Mouse (Mus musculus): ENCODE measurements around the gene Pdcd11. TPM values are rescaled to one million over a fixed set of nuclear protein-coding genes. Genes with fewer than 3 reads are reported as not detected.
A peak's percentile ranks its signal among the peaks of the same experiment; 100 is the strongest.

The Pdcd11 gene
- 10 to 100 TPM in 1 of 2 experiments, 1 to 10 TPM in 1; 8.4 to 11.8 TPM for total RNA-seq (2021)
- long read RNA-seq, experiment 1, full-length matches to known transcripts: 1 of 10 reads
- long read RNA-seq, experiment 1, partial matches to known transcripts: 4 of 10 reads
- long read RNA-seq, experiment 1, other reads (novel, unspliced or antisense): 5 of 10 reads
- long read RNA-seq, experiment 2, full-length matches to known transcripts: 4 of 10 reads
- long read RNA-seq, experiment 2, partial matches to known transcripts: 4 of 10 reads
- long read RNA-seq, experiment 2, other reads (novel, unspliced or antisense): 2 of 10 reads

DNA sequence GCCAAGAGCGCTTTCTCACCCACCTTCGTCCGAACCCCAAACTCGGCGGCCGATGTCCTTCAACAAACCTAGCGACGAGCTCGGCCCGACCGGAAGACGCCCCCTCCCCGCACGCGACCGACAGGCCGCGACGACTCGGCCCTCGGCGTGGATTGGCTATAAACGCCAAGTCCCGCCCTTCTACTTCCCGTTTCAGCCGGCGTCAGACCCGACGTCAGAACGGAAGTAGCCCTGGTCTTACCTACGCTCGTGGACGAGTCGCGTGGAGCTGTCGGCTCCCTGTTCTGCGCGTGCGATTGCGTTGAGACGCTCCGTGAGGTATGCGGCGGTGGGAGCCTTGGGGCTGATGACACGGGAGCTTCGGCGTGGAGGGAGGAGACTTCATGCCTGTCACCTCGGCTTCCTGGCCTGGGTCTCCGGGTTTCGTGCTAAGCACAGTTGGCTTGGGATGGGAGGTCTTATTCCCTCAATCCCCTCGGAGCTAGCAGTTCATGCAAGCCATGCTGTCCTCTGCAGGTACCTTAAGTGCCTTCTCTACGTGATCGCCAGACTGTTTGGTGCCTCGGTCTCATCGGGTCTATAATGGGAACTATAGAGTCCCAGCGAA is at the start of gene Pdcd11, which contains the start of gene Usmg5:
Pdcd11 (plus strand) TSS at position 219 of the 607 bp plus-strand sequence.
Usmg5 (minus strand) TSS at position 98 of the 607 bp plus-strand sequence.
- DNase-seq: peak; percentile 96

DNA sequence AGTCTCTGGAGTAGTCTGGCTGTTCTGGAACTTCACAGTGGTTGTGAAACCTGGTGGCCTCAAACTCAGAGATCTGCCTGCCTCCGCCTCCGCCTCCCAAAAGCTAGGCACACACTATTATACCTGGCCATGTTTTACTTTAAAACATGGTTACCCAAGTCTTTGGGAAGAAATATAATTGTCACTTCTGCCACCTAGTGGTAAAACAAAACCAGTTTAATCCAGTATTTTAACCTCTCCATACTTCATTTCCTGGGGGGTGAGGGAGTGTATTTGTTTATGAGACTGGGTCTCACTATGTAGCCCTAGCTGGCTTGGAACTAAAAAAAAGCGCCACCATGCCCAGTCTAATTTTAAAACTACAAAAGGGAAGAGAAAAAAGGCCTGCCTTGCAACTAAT is 47.0 kb upstream of the Pdcd11 start:
- DNase-seq: no peak

DNA sequence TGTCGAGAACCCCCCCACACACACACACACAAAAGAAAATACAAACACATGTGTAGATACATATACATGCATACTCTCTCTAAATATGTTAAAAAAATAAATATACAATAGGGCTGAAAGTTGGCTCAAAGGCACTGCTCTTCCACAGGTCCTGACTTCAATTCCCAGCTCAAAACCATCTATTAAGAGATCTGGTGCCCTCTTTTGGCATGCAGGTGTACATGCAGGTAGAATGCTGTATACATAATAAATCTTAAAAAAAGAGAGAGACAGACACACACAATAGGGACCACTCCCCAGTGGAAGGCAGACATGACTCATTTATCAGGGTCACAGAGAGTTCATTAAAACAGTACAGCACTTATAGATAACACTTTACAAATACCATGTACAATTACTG is 44.2 kb upstream of the Pdcd11 start:
- no peak for DNase-seq

DNA sequence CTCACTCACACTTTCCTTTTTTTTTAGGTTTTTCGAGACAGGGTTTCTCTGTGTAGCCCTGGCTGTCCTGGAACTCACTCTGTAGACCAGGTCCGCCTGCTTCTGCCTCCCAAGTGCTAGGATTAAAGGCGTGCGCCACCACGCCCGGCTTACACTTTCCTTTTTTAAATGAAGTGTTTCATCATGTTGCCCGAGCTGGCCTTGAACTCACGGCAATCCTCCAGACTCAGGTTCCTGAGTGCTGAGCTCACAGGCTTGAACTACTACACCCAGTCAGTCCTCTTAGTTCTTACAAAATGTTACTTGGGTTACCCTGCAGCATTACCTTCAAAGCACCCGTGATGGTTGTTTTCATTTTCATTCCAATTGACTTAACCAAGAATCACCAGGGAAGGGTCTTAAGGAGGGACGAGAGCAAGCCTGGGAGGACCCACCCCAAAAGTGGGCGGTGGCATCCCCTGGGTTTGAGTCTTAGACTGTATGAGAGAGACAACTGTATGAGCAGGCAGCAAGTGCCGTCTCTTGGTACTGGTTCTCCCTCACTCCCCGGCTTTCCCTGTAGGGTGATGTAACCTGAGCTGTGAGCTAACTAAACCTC is 43.2 kb upstream of the Pdcd11 start:
- no peak for DNase-seq

GRCm38 (mm10) chr19:47049061-47049460 is 41.5 kb upstream of the Pdcd11 start:
- no peak for DNase-seq

GRCm38 (mm10) chr19:47049840-47050239 is 40.7 kb upstream of the Pdcd11 start:
- no peak for DNase-seq

GRCm38 (mm10) chr19:47050271-47051032 is 40.1 kb upstream of the Pdcd11 start, which contains the start of gene Pcgf6:
TSS of gene Pcgf6 (minus strand) at chr19:47050906.
- peak; percentile 71 for DNase-seq

DNA sequence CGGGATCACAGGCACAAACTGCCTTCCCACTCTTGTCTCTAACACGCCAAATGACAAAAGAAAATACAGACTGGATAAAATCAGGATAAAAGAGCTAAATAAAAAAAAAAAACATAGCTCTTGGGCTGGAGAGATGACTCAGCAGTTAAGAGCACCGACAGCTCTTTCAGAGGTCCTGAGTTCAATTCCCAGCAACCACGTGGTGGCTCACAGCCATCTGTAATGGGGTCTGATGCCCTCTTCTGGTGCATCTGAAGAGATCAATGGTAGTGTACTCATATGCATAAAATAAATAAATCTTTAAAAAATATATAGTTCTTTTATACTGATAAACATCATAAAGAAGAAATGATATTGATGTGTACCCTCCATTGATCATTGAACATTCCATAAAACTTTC is 37.6 kb upstream of the Pdcd11 start:
- no peak for DNase-seq

DNA sequence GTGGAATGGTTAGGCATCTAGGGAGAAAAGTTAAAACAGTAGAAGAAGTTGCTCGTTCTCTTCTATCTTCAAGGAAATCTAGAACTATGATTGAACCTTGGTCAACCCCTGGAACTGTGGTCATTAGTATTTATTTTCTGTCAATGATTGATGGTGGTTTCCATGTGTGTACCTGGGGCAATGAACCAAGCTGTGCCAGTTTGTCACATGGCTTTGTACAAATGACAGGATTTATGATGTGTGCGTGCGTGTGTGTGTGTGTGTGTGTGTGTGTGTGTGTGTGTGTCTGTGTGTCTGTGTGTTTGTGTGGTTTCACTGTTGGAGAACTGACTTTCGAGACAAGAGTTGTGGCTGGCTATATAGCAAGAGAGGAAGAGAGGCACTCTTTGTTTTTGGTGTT is 37.1 kb upstream of the Pdcd11 start:
- no peak for DNase-seq

DNA sequence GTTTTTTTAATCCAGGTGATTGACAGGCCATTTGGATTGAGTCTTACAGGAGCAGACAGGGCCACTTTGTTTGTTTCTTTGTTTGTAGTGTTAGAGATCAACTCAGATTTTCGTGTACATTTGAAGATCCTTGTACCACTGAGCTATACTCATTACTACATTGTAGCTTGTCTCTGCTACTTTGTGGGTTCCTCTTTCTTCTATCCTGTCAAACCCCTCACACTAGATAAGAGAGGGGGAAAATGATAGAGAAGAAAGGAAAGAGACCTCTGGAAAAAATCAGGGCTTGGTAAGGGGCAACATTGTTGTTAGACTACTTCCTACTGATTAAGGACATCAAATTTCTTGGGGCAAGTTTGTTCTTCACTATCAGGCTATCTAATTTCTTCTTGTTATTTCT is 32.9 kb upstream of the Pdcd11 start:
- DNase-seq: no peak

- no peak for DNase-seq
Observed at GRCm38 (mm10) chr19:47065860-47066259, 24.7 kb upstream of the Pdcd11 start.

- DNase-seq: peak; percentile 95
Observed at GRCm38 (mm10) chr19:47067096-47067882, 23.3 kb upstream of the Pdcd11 start, which contains the start of gene Taf5. TSS of gene Taf5 (plus strand) at chr19:47067746.

GRCm38 (mm10) chr19:47067924-47068611 is 22.5 kb upstream of the Pdcd11 start:
- DNase-seq: peak; percentile 80

- DNase-seq: no peak
Observed at GRCm38 (mm10) chr19:47088226-47088625, 2.3 kb upstream of the Pdcd11 start.

GRCm38 (mm10) chr19:47089718-47090525 is 646 bp upstream of the Pdcd11 start:
- DNase-seq: no peak

DNA sequence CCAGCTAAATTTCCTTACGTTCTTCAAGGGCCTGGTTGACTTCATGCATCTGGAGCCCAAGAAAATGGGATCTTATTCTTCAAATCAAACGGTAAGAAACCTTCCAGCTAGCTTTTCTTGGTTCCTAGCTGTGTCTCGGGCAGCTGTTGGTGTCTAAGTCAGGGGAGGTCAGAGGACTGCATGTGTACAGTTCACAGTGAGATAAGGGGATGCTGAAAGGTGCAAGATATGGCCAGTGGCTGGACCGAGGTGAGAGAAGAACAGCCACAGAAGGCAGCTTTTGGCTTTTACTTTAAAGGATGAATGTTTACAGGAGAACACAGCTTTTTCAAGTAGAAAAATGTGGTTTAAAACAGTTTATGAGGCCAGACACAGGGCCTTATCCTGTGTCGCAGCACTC is 10.5 kb downstream of the Pdcd11 start:
- DNase-seq: no peak

GRCm38 (mm10) chr19:47104641-47105271 is 14.2 kb downstream of the Pdcd11 start:
- DNase-seq: no peak

- DNase-seq: no peak
Observed at GRCm38 (mm10) chr19:47118634-47119033, 28.1 kb downstream of the Pdcd11 start.

DNA sequence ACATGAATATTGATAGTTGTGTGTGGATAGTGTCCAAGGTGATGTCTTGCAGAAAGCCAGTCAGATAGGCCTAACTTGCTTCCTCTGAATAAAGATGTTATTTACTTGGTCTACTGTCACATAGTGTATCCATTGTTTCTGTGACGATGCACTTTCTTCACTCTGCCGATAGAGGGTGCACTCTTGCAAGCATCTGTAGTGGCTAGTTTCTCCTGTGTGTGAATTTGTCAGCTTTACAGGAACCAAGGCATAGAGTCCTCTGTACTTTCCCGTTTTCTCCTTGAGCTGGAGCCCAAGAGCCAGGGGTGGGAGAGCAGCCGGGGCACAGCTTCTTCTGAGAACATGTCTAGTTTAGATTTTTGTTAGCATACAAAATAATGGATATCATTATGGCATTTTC is 30.5 kb downstream of the Pdcd11 start:
- no peak for DNase-seq

- peak; percentile 39 for DNase-seq
Observed at GRCm38 (mm10) chr19:47122802-47123201, 32.2 kb downstream of the Pdcd11 start.
